Mouse (Mus musculus): Measurements from ENCODE around the gene Zfp423. TPM values are rescaled to one million over a fixed set of nuclear protein-coding genes. Genes with fewer than 3 reads are reported as not detected.

Gene Zfp423
- polyA plus RNA-seq, 1 experiment from 2014 or later = 0.01 TPM

DNA sequence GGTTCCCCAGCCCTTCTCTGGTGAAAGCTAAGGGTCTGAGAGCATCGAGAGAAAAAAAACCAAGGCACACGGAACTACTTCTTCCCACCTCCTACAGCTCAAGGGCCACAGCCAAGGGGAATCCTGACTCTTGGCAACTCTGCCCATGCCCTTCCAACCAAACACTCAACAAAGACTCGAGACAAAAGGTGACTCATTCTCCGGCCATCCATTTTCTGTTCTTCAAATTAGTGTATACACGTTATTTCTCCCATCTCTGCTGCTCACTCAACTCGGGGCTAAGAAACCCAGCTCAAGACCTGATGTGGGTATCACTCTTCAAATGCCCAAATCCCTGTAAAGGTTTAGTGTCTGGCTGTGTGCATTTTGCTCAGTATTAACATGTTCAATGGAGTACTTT is 214.8 kb downstream of the Zfp423 start:
- no peak for ATAC-seq
- CTCF ChIA-PET = interaction anchor here (1.3 kb wide), 1 partner anchor 9 kb away, joined by 4 read pairs; no protein-coding TSS in a partner anchor

DNA sequence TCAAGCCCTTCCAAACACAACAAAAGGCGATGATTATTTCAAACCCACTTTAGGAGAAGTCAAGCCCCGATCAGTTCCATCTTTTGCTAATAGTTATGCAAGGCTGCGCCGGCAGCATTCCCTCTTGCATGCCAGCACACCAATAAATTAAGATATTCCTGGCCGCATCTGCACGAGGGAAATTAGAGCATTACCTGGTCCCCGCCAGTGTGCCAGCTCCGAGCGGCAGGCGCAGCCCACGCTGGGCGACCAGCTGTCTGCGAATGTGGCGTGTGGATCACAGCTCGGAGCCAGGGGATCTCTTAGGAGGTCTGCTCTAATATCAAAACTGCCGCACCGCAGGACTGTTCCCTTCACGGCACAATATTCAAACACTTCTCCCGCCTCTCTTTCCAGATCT is 217.4 kb downstream of the Zfp423 start:
- CTCF ChIA-PET = no interaction called here
- in situ Hi-C loops (cut with MboI; ENCODE audit: low pct_unique_long_range_greater_than_20kb) = no loop called here
- no peak for TF ChIP-seq CTCF (IDR thresholded peaks at IDR 0.05)
- ATAC-seq (no peak), DNase-seq (ENCODE audit: low read depth, low spot score) (no peak)
- POLR2A ChIA-PET = no interaction called here
- H3K27me3 ChIP-seq = peaks cover 64% of the 10 kb centered on the region

More for the DNA sequence above, 214.8 kb downstream of the Zfp423 start:
- DNase-seq (ENCODE audit: low read depth, low spot score) = no peak
- POLR2A ChIA-PET = no interaction called here
- H3K27me3 ChIP-seq = peaks cover 51% of the 10 kb centered on the region
- in situ Hi-C loops (cut with MboI; ENCODE audit: low pct_unique_long_range_greater_than_20kb) = no loop called here
- no peak for TF ChIP-seq CTCF (IDR thresholded peaks at IDR 0.05)

DNA sequence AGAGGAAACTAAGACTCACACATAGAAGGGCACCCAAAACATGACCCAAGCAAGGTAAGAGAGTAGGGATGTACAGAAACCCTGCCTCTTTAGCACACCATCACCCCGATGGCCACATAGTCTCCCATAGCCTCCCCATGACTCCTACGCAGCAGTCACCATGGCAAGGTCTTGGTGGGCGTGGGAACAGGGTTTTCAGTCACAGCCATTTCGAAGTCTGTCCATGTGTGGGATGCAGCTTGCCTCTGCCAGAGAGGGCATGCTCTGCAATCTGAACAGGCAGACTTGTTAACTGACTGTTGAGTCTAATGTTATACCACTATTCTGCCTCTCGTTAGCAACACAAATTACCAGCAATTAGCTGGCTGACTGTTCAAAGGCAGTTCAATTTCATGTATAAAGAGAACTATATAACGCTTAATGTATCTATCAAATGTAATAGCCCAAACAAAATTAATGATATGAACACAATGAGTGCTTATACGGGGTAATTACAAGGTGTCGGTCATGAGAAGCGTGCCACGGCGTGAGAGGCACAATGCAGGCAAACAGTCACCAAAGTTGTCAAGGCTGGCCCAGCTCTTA is 218.4 kb downstream of the Zfp423 start:
- POLR2A ChIA-PET = no interaction called here
- no peak for ATAC-seq
- no peak for DNase-seq (ENCODE audit: low read depth, low spot score)
- CTCF ChIA-PET = no interaction called here
- no peak for TF ChIP-seq CTCF (IDR thresholded peaks at IDR 0.05)
- in situ Hi-C loops (cut with MboI; ENCODE audit: low pct_unique_long_range_greater_than_20kb) = no loop called here
- H3K27me3 ChIP-seq = peaks cover 64% of the 10 kb centered on the region

DNA sequence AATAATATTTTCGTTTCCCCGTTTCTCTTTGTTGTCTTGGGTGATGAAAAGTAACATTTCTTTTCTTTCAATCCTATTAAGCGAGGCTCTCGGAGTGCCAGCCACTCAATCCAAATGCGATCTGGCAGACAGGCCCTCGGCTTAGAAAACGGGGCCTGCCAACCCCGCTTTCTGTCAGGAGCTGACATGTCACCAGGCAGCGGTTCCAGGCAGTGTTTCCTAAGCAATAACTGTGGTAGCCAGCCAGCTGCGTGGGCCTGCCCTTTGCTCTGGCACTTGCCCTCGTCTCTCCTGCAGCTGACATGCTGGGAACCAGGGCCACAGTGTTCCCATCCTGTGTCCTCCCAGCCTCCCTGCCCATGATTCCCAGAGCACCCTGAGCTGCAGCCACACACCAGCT is 221.5 kb downstream of the Zfp423 start:
- H3K27me3 ChIP-seq = peaks cover 61% of the 10 kb centered on the region
- CTCF ChIA-PET = no interaction called here
- no peak for TF ChIP-seq CTCF (IDR thresholded peaks at IDR 0.05)
- in situ Hi-C loops (cut with MboI; ENCODE audit: low pct_unique_long_range_greater_than_20kb) = no loop called here
- POLR2A ChIA-PET = no interaction called here
- DNase-seq (ENCODE audit: low read depth, low spot score) = no peak
- ATAC-seq = no peak

GRCm38 (mm10) chr8:87734902-87735301 is 224.5 kb downstream of the Zfp423 start:
- ATAC-seq (no peak), DNase-seq (ENCODE audit: low read depth, low spot score) (no peak)
- peaks cover 51% of the 10 kb centered on the region for H3K27me3 ChIP-seq
- ChIA-PET POLR2A (no interaction called here), CTCF (no interaction called here)
- TF ChIP-seq CTCF (IDR thresholded peaks at IDR 0.05) = no peak
- in situ Hi-C loops (cut with MboI; ENCODE audit: low pct_unique_long_range_greater_than_20kb) = no loop called here

GRCm38 (mm10) chr8:87734496-87734895 is 224.9 kb downstream of the Zfp423 start:
- peaks cover 51% of the 10 kb centered on the region for H3K27me3 ChIP-seq
- in situ Hi-C loops (cut with MboI; ENCODE audit: low pct_unique_long_range_greater_than_20kb) = no loop called here
- CTCF ChIA-PET = no interaction called here
- DNase-seq (ENCODE audit: low read depth, low spot score) = no peak
- TF ChIP-seq CTCF (IDR thresholded peaks at IDR 0.05) = no peak
- ATAC-seq = no peak
- POLR2A ChIA-PET = no interaction called here

DNA sequence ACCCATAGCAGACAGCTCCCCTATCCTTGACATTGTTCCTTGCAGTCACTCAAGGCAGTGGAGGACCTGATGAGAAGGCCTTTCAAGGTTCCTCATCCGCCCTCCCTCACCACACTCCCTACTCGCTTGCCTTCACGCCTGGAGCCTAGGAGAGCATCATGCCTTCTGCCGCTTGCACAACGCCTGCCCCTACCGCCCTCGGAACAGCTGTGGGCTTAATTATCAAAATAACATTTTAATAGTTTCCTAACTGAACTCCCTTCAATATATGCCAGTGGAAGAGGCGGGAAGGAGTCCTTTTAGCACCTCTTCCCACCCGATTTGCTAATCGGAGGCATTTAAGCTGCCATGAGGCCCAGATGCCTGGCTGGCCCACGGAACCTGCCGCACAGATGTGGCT is 228.3 kb downstream of the Zfp423 start:
- TF ChIP-seq CTCF (IDR thresholded peaks at IDR 0.05) = no peak
- DNase-seq (ENCODE audit: low read depth, low spot score) (no peak), ATAC-seq (no peak)
- ChIA-PET POLR2A (no interaction called here), CTCF (no interaction called here)
- in situ Hi-C loops (cut with MboI; ENCODE audit: low pct_unique_long_range_greater_than_20kb) = no loop called here
- H3K27me3 ChIP-seq = peaks cover 38% of the 10 kb centered on the region

DNA sequence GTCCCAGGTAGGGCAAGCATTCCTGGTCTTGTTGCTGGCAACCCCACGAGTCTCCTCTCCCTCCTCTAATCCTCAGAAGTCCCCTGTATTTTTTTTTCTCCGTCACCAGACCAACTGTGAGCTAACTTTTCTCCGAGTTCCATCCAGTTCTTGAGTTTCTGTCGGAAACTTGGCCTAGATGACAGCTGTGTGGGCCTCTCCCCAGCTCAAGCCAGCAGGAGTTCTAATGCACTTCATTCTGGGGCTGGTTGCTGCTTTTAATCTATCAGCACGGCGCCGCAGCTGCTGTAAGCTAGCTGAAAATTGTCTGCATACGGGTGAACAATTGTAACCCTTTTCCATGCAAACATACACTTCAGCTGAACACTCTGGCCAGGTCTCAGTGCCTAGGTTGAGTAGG is 236.4 kb downstream of the Zfp423 start:
- CTCF ChIA-PET = no interaction called here
- H3K27me3 ChIP-seq = peaks cover 67% of the 10 kb centered on the region
- POLR2A ChIA-PET = no interaction called here
- ATAC-seq = no peak
- no peak for DNase-seq (ENCODE audit: low read depth, low spot score)
- in situ Hi-C loops (cut with MboI; ENCODE audit: low pct_unique_long_range_greater_than_20kb) = no loop called here
- no peak for TF ChIP-seq CTCF (IDR thresholded peaks at IDR 0.05)

GRCm38 (mm10) chr8:87719137-87719815 is 240.1 kb downstream of the Zfp423 start:
- TF ChIP-seq CTCF (IDR thresholded peaks at IDR 0.05) = no peak
- ATAC-seq (no peak), DNase-seq (ENCODE audit: low read depth, low spot score) (no peak)
- H3K27me3 ChIP-seq = peaks cover 51% of the 10 kb centered on the region
- ChIA-PET CTCF (interaction anchor here (0.9 kb wide), 1 partner anchor 9 kb away, joined by 4 read pairs; no protein-coding TSS in a partner anchor), POLR2A (no interaction called here)
- in situ Hi-C loops (cut with MboI; ENCODE audit: low pct_unique_long_range_greater_than_20kb) = loop anchor here (10.0 kb wide), 1 partner anchor 306 kb away; no protein-coding TSS in a partner anchor

DNA sequence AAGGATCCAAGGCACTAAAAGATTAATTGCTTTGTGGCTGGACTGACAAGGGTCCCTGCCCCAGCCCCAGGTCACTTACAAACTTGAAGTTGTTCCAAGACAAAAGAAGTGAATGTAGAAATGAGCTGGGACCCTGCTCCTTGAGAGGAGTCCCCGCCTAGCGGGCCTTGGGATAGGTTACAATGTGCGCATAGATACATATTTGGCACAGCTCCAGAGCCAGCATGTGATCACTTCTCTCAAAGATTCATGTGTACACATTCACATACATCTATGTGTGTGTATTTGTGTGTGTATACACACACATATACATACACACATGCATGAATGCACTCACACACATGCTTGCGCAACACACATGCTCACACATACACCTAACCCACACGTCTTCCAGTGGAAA is 241.9 kb downstream of the Zfp423 start:
- ATAC-seq (no peak), DNase-seq (ENCODE audit: low read depth, low spot score) (no peak)
- ChIA-PET POLR2A (interaction anchor here (0.7 kb wide), 1 partner anchor 958 kb away, joined by 6 read pairs; no protein-coding TSS in a partner anchor), CTCF (no interaction called here)
- peaks cover 38% of the 10 kb centered on the region for H3K27me3 ChIP-seq
- TF ChIP-seq CTCF (IDR thresholded peaks at IDR 0.05) = no peak
- in situ Hi-C loops (cut with MboI; ENCODE audit: low pct_unique_long_range_greater_than_20kb) = loop anchor here (10.0 kb wide), 1 partner anchor 307 kb away; no protein-coding TSS in a partner anchor

DNA sequence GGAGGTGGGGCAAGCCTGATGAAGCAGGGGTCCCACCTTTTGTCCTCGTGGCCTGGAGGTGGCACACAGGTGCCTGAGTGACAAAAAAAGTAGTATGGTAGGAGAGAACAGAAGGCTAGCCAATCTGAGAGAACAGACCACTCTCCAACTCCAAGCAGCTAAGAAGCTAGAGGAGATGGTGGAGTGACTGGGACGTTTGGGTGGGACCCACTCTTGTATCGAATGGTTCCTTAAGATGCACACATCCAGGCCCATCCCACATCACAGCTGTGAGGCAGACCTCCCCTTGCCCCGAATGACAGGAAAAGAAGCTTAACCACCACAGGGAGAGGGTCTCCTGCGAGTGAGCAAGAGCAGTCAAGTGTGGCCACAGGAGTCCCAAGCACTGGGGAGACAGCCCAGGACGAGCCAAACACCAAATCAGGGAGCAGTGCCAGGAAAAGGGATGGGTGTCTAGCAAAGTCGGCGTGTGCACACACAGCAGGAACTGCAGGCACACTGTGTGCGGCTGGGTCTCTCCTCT is 242.6 kb downstream of the Zfp423 start:
- DNase-seq (ENCODE audit: low read depth, low spot score) = no peak
- peak; percentile 12 for ATAC-seq
- POLR2A ChIA-PET = no interaction called here
- CTCF ChIA-PET = no interaction called here
- H3K27me3 ChIP-seq = peaks cover 41% of the 10 kb centered on the region
- in situ Hi-C loops (cut with MboI; ENCODE audit: low pct_unique_long_range_greater_than_20kb) = loop anchor here (10.0 kb wide), 1 partner anchor 308 kb away; no protein-coding TSS in a partner anchor
- TF ChIP-seq CTCF (IDR thresholded peaks at IDR 0.05) = no peak
